Mouse (Mus musculus) hindbrain, embryonic 15.5 days (tissue): ENCODE measurements around the gene Tspan18. TPM values are rescaled to one million over a fixed set of nuclear protein-coding genes. Genes with fewer than 3 reads are reported as not detected.

Experiments used
- ATAC-seq: fragments of 200-750 bp; cut with Nextera tagmentation; 2 replicates; pipeline ENCODE4 v1.8.0; 2017; ENCODE audit warnings: low read depth, moderate number of reproducible peaks, moderate TSS enrichment; ENCODE audit not compliant: low FRiP score
- H3K27ac ChIP-seq: fragments of 300-500 bp; sonication (generic); replicated peaks from 2 replicates; pipeline ENCODE4 v1.5.1; 2015; ENCODE audit warnings: mild to moderate bottlenecking, inconsistent platforms
- H3K27me3 ChIP-seq: fragments of 300-500 bp; sonication (generic); 2 replicates; pipeline ENCODE4 v1.6.1; 2015; ENCODE audit warnings: control low read depth, inconsistent platforms
- H3K36me3 ChIP-seq: fragments of 300-500 bp; sonication (generic); 2 replicates; pipeline ENCODE4 v1.6.1; 2015; ENCODE audit warnings: control low read depth, inconsistent platforms
- H3K4me1 ChIP-seq: fragments of 300-500 bp; sonication (generic); replicated peaks from 2 replicates; pipeline ENCODE4 v1.6.1; 2015; ENCODE audit warnings: control low read depth, inconsistent platforms
- H3K4me2 ChIP-seq: fragments of 300-500 bp; sonication (generic); 2 replicates; pipeline ENCODE4 v1.6.1; 2015; ENCODE audit warnings: moderate library complexity, mild to moderate bottlenecking, inconsistent platforms
- H3K4me3 ChIP-seq: fragments of 300-500 bp; sonication (generic); 2 replicates; pipeline ENCODE4 v1.5.1; 2015; ENCODE audit warnings: mild to moderate bottlenecking, inconsistent platforms
- H3K9ac ChIP-seq: fragments of 300-500 bp; sonication (generic); 2 replicates; pipeline ENCODE4 v1.6.1; 2015; ENCODE audit warnings: inconsistent platforms
- H3K9me3 ChIP-seq: fragments of 300-500 bp; sonication (generic); 2 replicates; pipeline ENCODE4 v1.6.1; 2016; ENCODE audit warnings: control low read depth, inconsistent platforms
- WGBS: fragments of 180-500 bp; shearing (Covaris S2); methylation state at CpG from one replicate; pipeline ENCODE4 v1.1.7; 2015; 5-methylcytosine and 5-hydroxymethylcytosine counted together
- polyA plus RNA-seq: library from polyadenylated mRNA; unstranded; fragments of >200 nt; fragmentation: Nextera tagmentation; extraction: Ambion mirVana; gene quantifications from 2 replicates; pipeline ENCODE4 v1.2.1, GENCODE M21; 2015

Tspan18 gene
- polyA plus RNA-seq, 1 experiment from 2014 or later: 23.5 TPM

GRCm38 (mm10) chr2:93199531-93199974 lies 134.8 kb downstream of the Tspan18 start:
- no peaks in the 10 kb centered on the region for H3K27me3 ChIP-seq
- H3K36me3 ChIP-seq: 0 out of 2 replicates have a peak, but pooled peaks cover 3% of the 10 kb centered on the region
- no peak overlapping the region for H3K4me3 ChIP-seq
- no peak overlapping the region for H3K9ac ChIP-seq
- 0 out of 2 replicates have a peak, but pooled peaks have one; percentile 7 for ATAC-seq
- peaks cover 41% of the 10 kb centered on the region for H3K4me1 ChIP-seq
- H3K27ac ChIP-seq: no peak overlapping the region
- H3K4me2 ChIP-seq: no peak overlapping the region
- WGBS: 30% methylated on average over 13 of the region's 13 CpGs
- H3K9me3 ChIP-seq: no peaks in the 10 kb centered on the region

DNA sequence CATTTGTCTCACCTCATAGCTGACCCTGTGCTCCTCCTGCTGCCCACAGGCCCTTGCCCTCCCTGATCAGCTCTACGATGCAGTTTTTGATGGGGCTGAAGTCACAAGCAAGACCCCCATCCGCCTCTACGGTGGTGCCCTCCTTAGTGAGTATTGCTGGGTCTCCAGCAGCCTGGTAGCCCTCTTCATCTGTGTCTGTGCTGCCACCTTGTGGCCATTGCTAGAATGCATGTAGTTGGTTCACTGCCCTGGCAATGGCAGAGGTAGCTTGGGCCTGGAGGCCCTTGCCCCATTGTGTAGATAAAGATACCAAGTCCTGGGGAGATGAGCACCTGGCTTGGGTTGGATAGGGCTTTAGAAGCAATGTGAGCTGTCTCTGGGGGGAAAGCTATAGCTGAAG lies 135.5 kb downstream of the Tspan18 start:
- WGBS: 12% methylated on average over 3 of the region's 3 CpGs

GRCm38 (mm10) chr2:93193806-93194205 lies 140.5 kb downstream of the Tspan18 start:
- no peaks in the 10 kb centered on the region for H3K36me3 ChIP-seq
- H3K9ac ChIP-seq: no peak overlapping the region
- WGBS: 48% methylated on average over 4 of the region's 4 CpGs
- H3K4me2 ChIP-seq: no peak overlapping the region
- H3K27me3 ChIP-seq: no peaks in the 10 kb centered on the region
- no peaks in the 10 kb centered on the region for H3K9me3 ChIP-seq
- no peak for ATAC-seq
- no peak overlapping the region for H3K4me3 ChIP-seq
- peaks cover 70% of the 10 kb centered on the region for H3K4me1 ChIP-seq
- no peak overlapping the region for H3K27ac ChIP-seq

More for the DNA sequence above, 135.5 kb downstream of the Tspan18 start:
- peak; percentile 63 for ATAC-seq
- no peaks in the 10 kb centered on the region for H3K27me3 ChIP-seq
- no peak overlapping the region for H3K4me3 ChIP-seq
- H3K36me3 ChIP-seq: 0 out of 2 replicates have a peak, but pooled peaks cover 3% of the 10 kb centered on the region
- H3K4me1 ChIP-seq: peaks cover 45% of the 10 kb centered on the region
- no peak overlapping the region for H3K27ac ChIP-seq
- no peak overlapping the region for H3K4me2 ChIP-seq
- no peaks in the 10 kb centered on the region for H3K9me3 ChIP-seq
- H3K9ac ChIP-seq: no peak overlapping the region

- no peaks in the 10 kb centered on the region for H3K36me3 ChIP-seq
- H3K4me2 ChIP-seq: peak overlapping the region; percentile 37
- H3K9me3 ChIP-seq: no peaks in the 10 kb centered on the region
- no peak overlapping the region for H3K4me3 ChIP-seq
- H3K4me1 ChIP-seq: peaks cover 74% of the 10 kb centered on the region
- no peak overlapping the region for H3K9ac ChIP-seq
- no peaks in the 10 kb centered on the region for H3K27me3 ChIP-seq
- 5% methylated on average over 6 of the region's 6 CpGs for WGBS
- no peak for ATAC-seq
- no peak overlapping the region for H3K27ac ChIP-seq
Measured at GRCm38 (mm10) chr2:93192671-93193080, 141.6 kb downstream of the Tspan18 start.

DNA sequence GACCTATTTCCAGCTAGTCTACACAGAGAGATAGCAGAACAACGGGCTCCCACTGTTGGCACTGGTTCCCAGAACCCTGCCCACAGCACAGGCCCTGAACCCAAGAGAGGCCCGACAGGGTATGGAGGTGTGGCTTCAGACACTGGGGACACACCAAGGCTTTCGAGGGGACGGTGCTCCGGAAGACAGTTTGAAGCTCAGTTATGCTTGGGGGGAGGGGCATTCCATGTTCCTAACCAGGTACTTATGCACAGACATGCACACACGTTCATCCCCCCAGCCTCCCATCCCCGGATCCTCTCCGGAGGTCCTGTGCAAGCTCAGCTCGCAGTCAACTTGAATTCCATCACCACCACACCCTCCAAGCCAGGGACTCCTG lies 142.1 kb downstream of the Tspan18 start:
- ATAC-seq: no peak
- 31% methylated on average over 9 of the region's 9 CpGs for WGBS
- Histone ChIP-seq H3K4me3 (no peak overlapping the region), H3K27ac (no peak overlapping the region), H3K9me3 (no peaks in the 10 kb centered on the region), H3K9ac (no peak overlapping the region), H3K36me3 (no peaks in the 10 kb centered on the region), H3K4me1 (peaks cover 76% of the 10 kb centered on the region), H3K27me3 (no peaks in the 10 kb centered on the region), H3K4me2 (peak overlapping the region; percentile 37)

DNA sequence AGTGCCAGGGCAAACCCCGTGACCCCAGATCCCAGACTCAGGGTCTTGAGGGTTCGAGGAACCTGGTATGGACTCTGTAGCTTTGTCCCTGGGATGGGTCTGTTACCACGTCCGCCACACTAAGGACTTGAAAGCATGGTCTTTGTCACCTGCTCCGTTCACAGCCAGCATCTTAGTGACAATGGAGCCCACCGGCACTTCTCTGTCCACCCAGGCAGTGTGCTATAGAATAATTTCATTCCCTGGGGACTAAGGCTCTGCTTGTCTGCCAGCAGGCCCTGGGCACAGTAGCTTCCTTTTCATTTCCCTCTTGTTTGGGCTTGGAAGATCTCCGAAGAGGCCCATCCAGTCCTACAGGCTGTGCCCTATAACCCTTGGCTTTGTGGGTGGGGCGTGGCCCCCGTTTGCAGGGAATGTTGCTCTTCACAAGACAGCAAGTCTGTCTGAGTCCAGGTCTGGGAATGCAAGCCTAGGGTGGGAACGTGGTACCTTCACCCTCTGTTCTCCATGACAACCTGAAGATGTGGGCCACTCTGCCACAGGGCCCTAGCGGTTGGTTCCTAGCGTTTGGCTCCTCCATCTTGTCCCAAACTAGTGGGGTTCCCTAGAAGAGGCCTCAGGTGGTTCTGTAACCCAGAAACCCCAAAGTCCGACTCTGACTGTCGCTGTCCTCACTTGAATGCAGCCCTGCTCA lies 142.7 kb downstream of the Tspan18 start:
- H3K9me3 ChIP-seq: no peaks in the 10 kb centered on the region
- no peak for ATAC-seq
- 44% methylated on average over 14 of the region's 14 CpGs for WGBS
- peak overlapping the region; percentile 37 for H3K4me2 ChIP-seq
- no peaks in the 10 kb centered on the region for H3K36me3 ChIP-seq
- H3K4me3 ChIP-seq: no peak overlapping the region
- no peak overlapping the region for H3K9ac ChIP-seq
- no peaks in the 10 kb centered on the region for H3K27me3 ChIP-seq
- H3K4me1 ChIP-seq: peaks cover 81% of the 10 kb centered on the region
- H3K27ac ChIP-seq: peak overlapping the region; percentile 18; the same call in 1 of the 2 replicates

GRCm38 (mm10) chr2:93190771-93191487 lies 143.4 kb downstream of the Tspan18 start:
- 0 out of 2 replicates have a peak overlapping the region, but pooled peaks have one; percentile 5 for H3K4me3 ChIP-seq
- peak overlapping the region; percentile 26; the same call in 1 of the 2 replicates for H3K9ac ChIP-seq
- WGBS: 6% methylated on average over 9 of the region's 9 CpGs
- ATAC-seq: no peak
- H3K4me2 ChIP-seq: peak overlapping the region; percentile 37
- H3K4me1 ChIP-seq: peaks cover 76% of the 10 kb centered on the region
- no peaks in the 10 kb centered on the region for H3K9me3 ChIP-seq
- H3K27me3 ChIP-seq: no peaks in the 10 kb centered on the region
- H3K36me3 ChIP-seq: no peaks in the 10 kb centered on the region
- peak overlapping the region; percentile 18; the same call in 1 of the 2 replicates for H3K27ac ChIP-seq

- Histone ChIP-seq H3K9me3 (no peaks in the 10 kb centered on the region), H3K27ac (peak overlapping the region; percentile 87), H3K4me2 (peak overlapping the region; percentile 75), H3K4me3 (peak overlapping the region; percentile 53), H3K36me3 (no peaks in the 10 kb centered on the region), H3K27me3 (no peaks in the 10 kb centered on the region), H3K4me1 (peaks cover 62% of the 10 kb centered on the region), H3K9ac (peak overlapping the region; percentile 72)
- 3% methylated on average over 19 of the region's 19 CpGs for WGBS
- ATAC-seq: peak; percentile 14; the same call in 1 of the 2 replicates
Measured at GRCm38 (mm10) chr2:93188761-93189458, 145.4 kb downstream of the Tspan18 start.

DNA sequence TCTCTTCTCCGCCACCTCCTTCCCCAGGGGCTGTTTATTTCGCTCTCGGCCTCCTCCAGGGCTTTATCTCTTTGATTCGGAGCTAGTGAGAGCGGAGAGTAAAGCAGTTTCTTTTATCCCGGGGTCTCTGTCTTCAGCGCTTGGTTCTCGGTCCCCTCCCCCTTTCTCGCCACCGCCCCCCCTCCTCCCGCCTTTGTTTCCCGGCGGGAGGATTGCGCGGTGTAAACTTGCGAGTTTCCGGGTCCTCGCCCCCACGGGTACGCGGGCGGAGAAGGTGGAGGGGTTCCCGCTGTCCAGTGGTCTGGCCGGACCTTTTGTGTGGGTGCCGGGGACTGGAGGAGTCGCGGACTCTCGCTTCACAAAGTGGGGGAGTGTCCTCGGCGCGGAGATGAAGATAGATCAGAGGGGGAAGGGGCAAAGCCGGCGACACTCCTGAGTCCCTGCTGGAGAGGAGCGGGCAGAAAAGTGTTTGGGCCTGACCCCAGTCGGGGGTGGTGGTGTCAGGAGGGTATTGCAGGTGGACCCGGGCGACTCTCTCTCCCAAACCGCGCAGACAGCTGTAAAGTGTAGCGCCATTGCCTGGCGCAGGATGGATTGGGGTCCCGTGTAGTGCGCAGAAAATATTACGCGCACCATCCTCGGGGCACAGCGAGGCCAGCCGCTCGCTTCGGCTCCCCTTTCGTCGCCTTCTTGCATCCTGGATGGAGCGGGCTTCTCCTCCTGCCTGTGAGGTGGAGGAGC lies 146.1 kb downstream of the Tspan18 start:
- under 1% methylated on average over 52 of the region's 53 CpGs for WGBS
- Histone ChIP-seq H3K4me2 (peak overlapping the region; percentile 75), H3K9me3 (no peaks in the 10 kb centered on the region), H3K36me3 (no peaks in the 10 kb centered on the region), H3K27ac (peak overlapping the region; percentile 87), H3K27me3 (no peaks in the 10 kb centered on the region), H3K4me1 (peaks cover 56% of the 10 kb centered on the region), H3K4me3 (peak overlapping the region; percentile 53), H3K9ac (peak overlapping the region; percentile 72)
- peak; percentile 23; the same call in 1 of the 2 replicates for ATAC-seq

GRCm38 (mm10) chr2:93187323-93187996 lies 146.8 kb downstream of the Tspan18 start, which contains the start of gene Trp53i11:
Gene Trp53i11, plus strand, starts transcription at chr2:93187548.
- no peaks in the 10 kb centered on the region for H3K27me3 ChIP-seq
- H3K9me3 ChIP-seq: no peaks in the 10 kb centered on the region
- no peaks in the 10 kb centered on the region for H3K36me3 ChIP-seq
- peak within 1 kb of the TSS; percentile 87 for H3K27ac ChIP-seq
- ATAC-seq: peak; percentile 83
- H3K4me2 ChIP-seq: peak within 1 kb of the TSS; percentile 75
- H3K4me1 ChIP-seq: peaks cover 51% of the 10 kb centered on the region
- WGBS: under 1% methylated on average over 57 of the region's 69 CpGs
- peak within 1 kb of the TSS; percentile 72 for H3K9ac ChIP-seq
- peak within 1 kb of the TSS; percentile 53 for H3K4me3 ChIP-seq

- no peaks in the 10 kb centered on the region for H3K9me3 ChIP-seq
- H3K4me3 ChIP-seq: no peak overlapping the region
- H3K27me3 ChIP-seq: no peaks in the 10 kb centered on the region
- H3K4me2 ChIP-seq: no peak overlapping the region
- H3K27ac ChIP-seq: no peak overlapping the region
- no peak for ATAC-seq
- peaks cover 30% of the 10 kb centered on the region for H3K4me1 ChIP-seq
- H3K9ac ChIP-seq: no peak overlapping the region
- 75% methylated on average over 11 of the region's 11 CpGs for WGBS
- H3K36me3 ChIP-seq: no peaks in the 10 kb centered on the region
Measured at GRCm38 (mm10) chr2:93182859-93183258, 151.4 kb downstream of the Tspan18 start.
